8 mouse cellular contexts compared by ENCODE assay signal in genomic region chr13:13538585-13539300, GRCm38 (mm10). TPM values are rescaled to one million over a fixed set of nuclear protein-coding genes. Genes with fewer than 3 reads are reported as not detected.
A peak's percentile ranks its signal among the peaks of the same experiment; 100 is the strongest.
DNase-seq lines count a peak whose midpoint lies in the region; ATAC-seq and TF ChIP-seq lines count a peak whose summit lies in the region.

No protein-coding gene starts in this region.

- no peaks in the 10 kb centered on the region; the same call in 1 of the 2 replicates for H3K36me3 ChIP-seq in heart, adult 2 months (ENCODE audit: control insufficient read depth, insufficient read depth, low read length)
- no peaks in the 10 kb centered on the region for H3K36me3 ChIP-seq in kidney, postnatal 0 days (ENCODE audit: insufficient read depth, low read length)
- H3K36me3 ChIP-seq in neural tube, embryonic 15.5 days: no peaks in the 10 kb centered on the region

- peak overlapping the region; percentile 76 for H3K27ac ChIP-seq in heart, adult 2 months
- H3K27ac ChIP-seq in kidney, postnatal 0 days: peak overlapping the region; percentile 21; the same call in 1 of the 2 replicates
- no peak overlapping the region for H3K27ac ChIP-seq in neural tube, embryonic 15.5 days (replicated peaks)

- 15% methylated on average over 4 of the region's 4 CpGs for WGBS in heart, adult 2 months
- WGBS in kidney, postnatal 0 days: 30% methylated on average over 4 of the region's 4 CpGs
- WGBS in neural tube, embryonic 15.5 days: 42% methylated on average over 4 of the region's 4 CpGs

- no peaks in the 10 kb centered on the region for H3K9me3 ChIP-seq in kidney, postnatal 0 days (replicated peaks; ENCODE audit: low read length)
- no peaks in the 10 kb centered on the region for H3K9me3 ChIP-seq in neural tube, embryonic 15.5 days (replicated peaks)

- DNase-seq in embryo, embryonic 10.5 days (ENCODE audit: low spot score): peak; percentile 15
- no peak for DNase-seq in embryo, embryonic 10 days (ENCODE audit: low spot score)
- peak; percentile 63 for DNase-seq in urinary bladder, postnatal 14 days (ENCODE audit: low spot score)
- no peak for DNase-seq in urinary bladder, postnatal 10 days (ENCODE audit: low spot score)
- peak; percentile 46 to 75 for DNase-seq in heart, adult 2 months
- peak; percentile 64 for DNase-seq in kidney, postnatal 0 days (ENCODE audit: low spot score)

- H3K79me2 ChIP-seq in heart, adult 2 months (replicated peaks; ENCODE audit: control insufficient read depth, insufficient read depth, low read length): no peaks in the 10 kb centered on the region

- TF ChIP-seq POLR2A in heart, adult 2 months (IDR thresholded peaks at IDR 0.05; ENCODE audit: insufficient read depth, low read depth, low read length): peak; percentile 39; the same call in 1 of the 2 replicates

- no peak overlapping the region for H3K9ac ChIP-seq in heart, adult 2 months (ENCODE audit: low read depth, low read length)
- no peak overlapping the region for H3K9ac ChIP-seq in kidney, postnatal 0 days (ENCODE audit: low read depth, low read length)
- H3K9ac ChIP-seq in neural tube, embryonic 15.5 days (replicated peaks): no peak overlapping the region

- no peak overlapping the region for H3K4me2 ChIP-seq in kidney, postnatal 0 days (ENCODE audit: low read length)
- no peak overlapping the region for H3K4me2 ChIP-seq in neural tube, embryonic 15.5 days

- TF ChIP-seq CTCF in heart, adult 2 months (IDR thresholded peaks at IDR 0.05): no peak
- TF ChIP-seq CTCF in kidney, postnatal 0 days (IDR thresholded peaks at IDR 0.05; ENCODE audit: low read depth): no peak

- no peak for ATAC-seq in kidney, postnatal 0 days (replicated peaks; ENCODE audit: low FRiP score, low read depth)
- peak; percentile 96 for ATAC-seq in megakaryocyte-erythroid progenitor cell, adult 5-6 weeks (replicated peaks; ENCODE audit: low FRiP score, low TSS enrichment, poor library complexity, severe bottlenecking)
- ATAC-seq in neural tube, embryonic 15.5 days (ENCODE audit: low FRiP score): no peak

- 0 out of 2 replicates have a peak, but pooled peaks have one; percentile 35 for TF ChIP-seq EP300 in heart, adult 2 months (IDR thresholded peaks at IDR 0.05; ENCODE audit: insufficient read depth, low read depth, low read length)

- intact Hi-C loops in heart, adult 2 months (cut with DNase I): loop anchor here (5.0 kb wide), 1 partner anchor 54 kb away; the partner anchor contains the start of gene Lyst

- H3K4me1 ChIP-seq in heart, adult 2 months (ENCODE audit: control insufficient read depth, insufficient read depth, low read length): peaks cover 4% of the 10 kb centered on the region
- peaks cover 4% of the 10 kb centered on the region; the same call in 1 of the 2 replicates for H3K4me1 ChIP-seq in kidney, postnatal 0 days (replicated peaks; ENCODE audit: insufficient read depth, low read length)
- H3K4me1 ChIP-seq in neural tube, embryonic 15.5 days: no peaks in the 10 kb centered on the region

- no peak overlapping the region for H3K4me3 ChIP-seq in heart, adult 2 months
- H3K4me3 ChIP-seq in kidney, postnatal 0 days (replicated peaks; ENCODE audit: low read depth, low read length): no peak overlapping the region
- H3K4me3 ChIP-seq in neural tube, embryonic 15.5 days (replicated peaks): no peak overlapping the region

- no peaks in the 10 kb centered on the region for H3K27me3 ChIP-seq in heart, adult 2 months (ENCODE audit: control insufficient read depth, insufficient read depth, low read length)
- H3K27me3 ChIP-seq in kidney, postnatal 0 days (ENCODE audit: insufficient read depth, low read length): no peaks in the 10 kb centered on the region
- H3K27me3 ChIP-seq in neural tube, embryonic 15.5 days (replicated peaks): no peaks in the 10 kb centered on the region

RNA-seq across cellular contexts. Expression of gene Lyst, which starts 51.5 kb away (rescaled TPM):
- total RNA-seq in heart, adult 2 months (2021): 1 to 10 TPM; 6.7 to 6.8 TPM
- 2.0 and 3.1 TPM in 2 replicates for polyA plus RNA-seq in heart, adult 2 months (2012; rRNA removed)
- 3.6 and 3.8 TPM in 2 replicates for polyA plus RNA-seq in kidney, postnatal 0 days (2015; fragmentation: Nextera tagmentation; extraction: Ambion mirVana)
- 19.3 and 24.9 TPM in 2 replicates for total RNA-seq in megakaryocyte-erythroid progenitor cell, adult 5-6 weeks (2014; fragmentation: Nextera tagmentation)
- 10.1 TPM in 2 replicates for total RNA-seq in megakaryocyte-erythroid progenitor cell, adult 5-6 weeks (2017)
- polyA plus RNA-seq in neural tube, embryonic 15.5 days (2015; fragmentation: Nextera tagmentation; extraction: Ambion mirVana): 4.0 and 4.7 TPM in 2 replicates

Comparison
In these comparisons a context has a peak if more than half of its experiments do, and no peak if none do; other contexts are left out.
1. DNase-seq: peak in embryo, embryonic 10.5 days (single experiment), urinary bladder, postnatal 14 days (single experiment), heart, adult 2 months (2 of 2) and kidney, postnatal 0 days (single experiment); none in embryo, embryonic 10 days (single experiment) and urinary bladder, postnatal 10 days (single experiment).